Mouse (Mus musculus) gastrocnemius, adult 8-10 months (tissue): ENCODE results near the gene Pik3cd. TPM values are rescaled to one million over a fixed set of nuclear protein-coding genes. Genes with fewer than 3 reads are reported as not detected.

ENCODE experiments used
- DNase-seq, 2 experiments: peaks; one replicate each; pipeline ENCODE4 v3.0.0; 2022; ENCODE audit warnings: low spot score in 2 of 2
- microRNA-seq: library from miRNA; unstranded; fragments of <30 nt; microRNA quantifications from one replicate; pipeline ENCODE4 v1.2.0, GENCODE M21; 2022
- total RNA-seq, 4 experiments: library from RNA; stranded (reverse); gene quantifications; 2 replicates each; pipeline ENCODE4 v1.2.4; 2022

The Pik3cd gene
- total RNA-seq, 4 experiments from 2014 or later = 7.9 to 10.6 (median 8.6) TPM

DNA sequence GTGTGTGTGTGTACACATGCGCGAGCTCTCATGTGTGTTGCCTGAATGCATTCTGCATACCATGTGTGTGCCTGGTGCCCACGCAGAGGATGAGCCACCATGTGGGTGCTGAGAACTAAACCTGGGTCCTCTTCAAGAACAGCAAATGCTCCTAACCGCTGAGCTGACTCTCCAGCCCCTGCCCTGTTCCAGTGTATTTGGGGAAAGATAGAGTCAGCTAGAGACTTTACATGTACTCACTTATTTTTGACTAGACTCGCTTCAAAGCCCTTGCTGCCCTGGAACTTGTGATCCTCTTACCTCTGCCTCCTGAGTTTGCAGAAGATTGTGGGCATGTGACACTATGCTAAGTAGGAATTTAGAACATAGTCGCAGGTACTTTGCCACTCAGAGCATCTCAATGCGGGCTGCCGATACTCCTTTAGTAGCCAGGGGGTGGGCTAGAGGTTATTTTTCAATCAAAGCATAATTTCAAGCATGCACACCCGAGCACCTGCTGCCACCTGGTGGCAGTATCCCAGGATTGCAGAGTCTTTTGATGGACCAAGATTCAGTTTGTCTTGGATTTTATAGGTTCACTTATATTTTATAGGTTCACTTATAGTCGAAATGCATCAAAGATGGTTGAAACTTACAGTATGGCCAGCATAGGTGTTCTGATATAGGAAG, 90.9 kb downstream of the Pik3cd start:
- DNase-seq = no peak

DNA sequence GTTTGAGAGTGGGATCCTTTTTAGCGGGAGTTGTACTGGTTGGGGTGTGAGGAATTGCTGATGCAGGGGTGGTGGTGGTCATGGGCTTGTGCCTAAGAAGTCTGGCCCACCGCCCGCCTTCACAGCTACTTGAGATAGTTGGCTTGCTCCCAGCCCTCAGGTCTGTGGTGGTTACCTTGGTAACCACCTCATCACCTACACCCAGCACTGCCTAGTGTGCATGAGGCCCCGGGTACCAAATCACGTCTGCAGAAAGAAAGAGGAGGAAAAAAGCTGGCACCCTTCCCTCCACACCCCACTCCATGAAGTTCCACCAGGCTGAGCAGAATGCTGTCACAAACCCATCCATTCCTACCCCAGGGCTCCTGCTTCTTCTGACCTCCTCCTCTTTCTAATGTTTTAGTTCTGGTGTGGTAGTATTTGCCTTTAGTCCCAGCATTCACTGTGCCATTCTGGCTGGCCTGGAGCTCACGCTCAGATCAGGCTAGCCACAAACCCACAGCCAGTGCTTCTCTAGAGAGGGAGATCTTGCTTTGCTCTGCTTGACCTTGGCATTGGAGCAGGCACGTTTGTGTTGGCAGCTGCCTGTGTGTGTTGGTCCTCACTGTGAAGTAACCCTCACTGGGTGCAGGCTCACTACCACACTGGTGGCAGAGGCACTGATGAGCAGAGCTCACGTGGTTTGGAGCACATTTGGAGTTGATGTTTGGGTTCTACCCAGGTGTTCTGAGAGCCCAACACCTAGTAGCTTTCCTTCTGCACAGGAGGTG, 92.9 kb downstream of the Pik3cd start:
- no peak for DNase-seq

DNA sequence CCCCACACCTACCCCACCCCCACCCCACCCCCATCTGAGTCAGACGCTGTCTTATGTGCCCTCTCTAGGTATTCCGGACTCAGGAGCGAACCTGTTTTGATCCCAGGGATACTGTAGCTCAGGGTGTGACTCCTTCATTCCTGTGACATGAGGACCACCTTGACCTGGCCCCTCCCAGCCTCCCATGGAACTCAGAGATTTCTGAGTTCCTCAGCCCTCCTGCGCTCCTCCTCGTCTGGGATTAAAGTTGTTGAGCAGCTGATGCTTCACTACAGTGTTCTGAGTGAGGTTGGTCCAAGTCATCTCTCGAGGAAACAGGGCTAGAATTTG, 94.1 kb downstream of the Pik3cd start:
- no peak for DNase-seq

DNA sequence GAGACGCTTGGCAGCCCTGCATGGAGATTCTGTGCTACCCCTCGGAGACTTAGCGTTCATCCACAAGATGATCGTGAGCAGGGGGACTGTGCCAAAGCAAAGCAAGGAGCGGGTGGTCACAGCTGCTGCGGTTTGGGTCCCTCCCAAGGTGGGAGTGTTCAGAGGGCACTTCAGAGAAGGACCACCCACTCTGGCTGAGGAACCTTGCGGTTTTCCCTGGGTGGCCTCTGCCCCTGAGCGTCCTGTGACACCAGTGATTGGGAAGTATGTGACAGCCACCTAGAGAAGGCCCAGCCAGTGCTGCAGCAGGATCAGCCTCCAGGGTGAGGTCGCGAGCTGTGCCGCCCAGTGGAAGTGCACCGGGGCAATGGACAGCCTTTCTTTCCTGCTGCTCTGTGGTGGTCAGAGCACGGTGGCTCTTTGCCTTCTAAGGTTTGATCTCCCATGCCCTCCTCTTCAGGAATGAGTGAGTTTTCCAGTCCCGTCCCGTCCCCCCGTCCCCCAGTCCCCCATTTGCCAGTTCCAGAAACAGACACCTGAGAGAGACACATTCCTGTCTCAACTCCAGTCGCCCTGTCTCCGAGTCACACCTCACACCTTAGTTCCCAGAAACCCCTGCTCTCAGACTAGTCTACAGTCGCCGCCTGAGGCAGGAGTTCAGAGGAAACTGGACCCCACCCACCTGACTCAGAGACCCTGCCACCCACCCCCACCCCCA, 94.6 kb downstream of the Pik3cd start:
- no peak for DNase-seq

DNA sequence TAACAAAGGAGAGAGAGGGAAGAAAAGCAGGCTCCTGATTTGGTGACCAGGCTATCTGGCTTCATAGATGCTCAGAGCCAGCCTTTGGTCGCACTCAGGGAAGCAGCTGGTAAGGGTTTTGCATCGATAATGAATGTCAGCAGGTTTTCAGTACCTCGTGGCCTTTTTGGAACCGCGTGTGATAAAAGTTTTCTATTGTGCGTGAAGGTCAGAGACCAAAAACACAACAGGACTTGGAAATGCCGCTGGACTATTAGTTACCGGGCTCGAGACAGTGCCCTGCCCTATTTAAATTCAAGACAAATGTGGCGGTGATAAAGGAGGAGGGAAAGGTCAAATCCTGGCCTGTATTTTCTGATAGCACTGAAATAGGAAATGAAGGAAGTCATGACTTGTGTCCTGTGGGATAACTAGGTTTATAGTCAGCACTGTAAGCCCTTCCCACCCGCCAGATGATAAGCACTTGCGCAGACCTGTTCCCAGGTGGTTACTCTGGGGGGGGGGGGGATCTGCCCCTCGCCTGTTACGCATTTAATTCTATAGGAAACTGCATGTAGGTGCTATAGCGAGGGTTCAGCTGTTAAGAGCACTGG, 95.5 kb downstream of the Pik3cd start:
- DNase-seq = no peak

DNA sequence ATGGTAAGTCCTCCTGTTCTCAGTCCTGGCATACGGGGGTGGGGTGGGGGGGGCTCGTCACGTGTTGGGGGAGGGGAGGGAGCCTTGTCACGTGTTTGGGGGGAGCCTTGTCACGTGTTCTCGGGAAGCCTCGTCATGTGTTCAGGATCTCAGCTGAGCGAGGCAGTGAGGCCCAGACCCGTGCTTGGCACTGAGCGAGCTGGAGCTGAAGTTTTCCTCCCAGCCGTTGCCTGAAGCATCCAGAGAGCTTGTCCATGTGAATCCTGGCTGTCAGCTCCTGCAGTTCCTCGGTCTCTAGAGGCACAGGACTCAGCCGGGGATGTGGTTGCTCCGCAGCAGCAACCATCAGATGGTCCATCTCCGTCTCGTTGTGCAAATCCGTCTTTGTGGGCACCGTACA, 96.3 kb downstream of the Pik3cd start:
- no peak for DNase-seq

DNA sequence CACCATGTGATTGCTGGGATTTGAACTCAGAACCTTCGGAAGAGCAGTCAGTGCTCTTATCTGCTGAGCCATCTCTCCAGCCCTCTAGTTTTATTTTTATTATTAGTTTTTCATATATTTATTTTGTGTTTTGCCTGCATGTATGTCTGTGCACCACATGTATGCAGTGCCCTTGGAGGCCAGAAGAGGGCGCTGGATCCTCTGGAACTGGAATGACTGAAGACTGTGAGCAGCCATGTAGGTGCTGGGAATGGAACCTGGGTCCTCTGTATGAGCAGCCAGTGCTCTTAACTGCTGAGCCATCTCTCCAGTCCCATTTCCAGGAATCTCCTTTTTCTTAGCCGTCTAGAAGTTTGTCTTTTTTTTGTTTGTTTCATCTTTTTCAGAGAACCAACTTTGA, 97.9 kb downstream of the Pik3cd start:
- DNase-seq = no peak

DNA sequence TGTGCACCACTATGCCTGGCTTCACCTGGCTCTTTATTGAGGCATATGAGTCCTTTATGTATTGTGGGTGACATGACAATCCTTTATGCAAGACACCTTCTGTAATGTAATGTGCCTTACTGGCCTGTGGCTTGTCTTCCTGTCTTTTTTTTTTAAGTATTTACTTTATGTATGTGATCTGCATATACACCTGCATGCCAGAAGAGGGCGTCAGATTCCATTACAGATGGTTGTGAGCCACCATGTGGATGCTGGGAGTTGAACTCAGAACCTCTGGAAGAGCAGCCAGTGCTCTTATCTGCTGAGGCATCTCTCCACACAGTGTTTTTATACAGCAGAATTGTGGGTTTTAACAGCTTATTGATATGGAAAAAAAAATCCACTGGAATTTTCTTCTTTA, 98.5 kb downstream of the Pik3cd start:
- no peak for DNase-seq

DNA sequence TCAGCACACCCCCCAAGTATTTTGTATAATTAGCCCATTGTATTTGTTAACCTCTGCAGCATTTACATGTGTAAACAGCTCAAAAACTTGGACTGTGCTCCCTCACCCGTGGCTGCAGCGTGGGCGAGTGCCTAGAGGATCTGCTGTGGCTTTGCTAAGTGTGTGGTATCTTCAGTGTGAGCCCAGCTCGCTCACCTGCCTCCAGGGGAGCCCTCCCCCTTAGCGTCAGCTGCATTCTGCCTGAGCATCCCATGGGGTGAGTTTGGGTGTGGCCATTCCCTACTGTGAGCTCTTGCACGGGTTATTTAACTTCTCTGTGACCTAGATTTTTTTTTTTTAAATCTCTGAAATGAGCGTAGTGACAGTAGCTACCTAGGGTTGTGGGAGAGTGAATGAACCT, 100.1 kb downstream of the Pik3cd start:
- no peak for DNase-seq

DNA sequence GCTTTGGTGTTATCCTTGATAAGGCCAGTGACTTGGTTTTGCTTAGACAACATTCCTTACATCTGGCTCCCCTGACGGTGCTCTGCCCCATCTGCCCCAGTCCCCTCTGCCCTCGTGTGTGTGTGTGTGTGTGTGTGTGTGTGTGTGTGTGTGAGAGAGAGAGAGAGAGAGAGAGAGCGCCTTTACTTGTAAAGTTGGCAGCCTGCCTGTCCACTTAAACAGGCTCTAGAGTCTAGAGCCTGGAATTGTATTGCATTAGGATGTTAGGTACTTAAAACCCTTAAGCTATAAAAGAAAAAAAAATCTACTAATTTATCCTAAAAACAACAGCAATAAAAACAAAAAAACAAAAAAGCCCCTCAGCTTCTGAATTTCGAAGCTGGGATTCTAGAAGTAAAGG, 100.9 kb downstream of the Pik3cd start:
- no peak for DNase-seq

DNA sequence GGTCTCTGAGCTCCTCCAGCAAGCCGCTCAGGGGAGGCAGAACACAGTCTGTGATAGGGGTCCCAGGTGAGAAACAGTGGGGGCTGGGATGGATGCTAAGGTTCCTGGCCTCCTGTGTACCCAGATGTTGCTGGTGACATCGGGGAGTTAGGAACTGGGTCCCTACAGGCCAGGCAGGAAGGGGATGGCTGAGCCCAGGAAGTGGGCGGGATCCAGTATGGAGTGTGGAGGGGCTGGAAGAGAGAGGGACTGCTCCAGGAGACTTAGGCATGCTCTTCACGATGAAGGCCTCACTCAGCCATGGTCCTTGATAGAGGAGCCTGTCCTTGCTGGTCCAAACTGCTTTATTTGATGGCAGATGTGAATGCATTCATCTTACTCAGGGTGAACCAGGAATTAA, 102.2 kb downstream of the Pik3cd start:
- DNase-seq = no peak

DNA sequence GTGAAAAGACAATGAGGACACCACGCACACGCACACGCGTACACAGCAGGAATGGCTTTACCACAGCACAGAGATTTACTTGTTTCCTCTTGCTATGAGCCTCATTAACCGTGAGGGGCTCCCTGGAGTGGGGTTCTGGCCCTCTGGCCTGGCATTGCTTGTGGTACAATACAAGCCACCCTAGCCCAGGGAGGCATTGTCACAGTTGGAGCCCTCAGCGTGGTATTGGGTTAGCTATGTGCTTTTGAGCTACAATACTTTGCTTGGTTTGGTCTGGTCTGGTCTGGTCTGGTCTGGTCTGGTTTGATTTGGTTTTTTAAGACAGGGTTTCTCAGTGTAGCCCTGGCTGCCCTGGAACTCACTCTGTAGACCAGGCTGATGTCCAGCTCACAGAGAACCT, 102.8 kb downstream of the Pik3cd start:
- DNase-seq = no peak

Small RNA genes lying within 50 kb of the gene (microRNA-seq; reads per million reads assigned to microRNA genes)
- not detected for gene Mir7023

Other genes starting within 250 kb of the Pik3cd start
- gene Rbp7, start 247.6 kb downstream of the Pik3cd start, total RNA-seq = 10 to 100 TPM in 1 of 4 experiments, 1 to 10 TPM in 3; 3.8 to 14.0 (median 5.8) TPM
- gene Tmem274, start 225.2 kb downstream of the Pik3cd start, total RNA-seq = not detected
- 10 to 100 TPM; 29.8 to 34.8 (median 30.9) TPM for gene Nmnat1, start 217.4 kb downstream of the Pik3cd start, total RNA-seq
- gene Lzic, start 217.3 kb downstream of the Pik3cd start, total RNA-seq = 10 to 100 TPM; 12.3 to 18.0 (median 12.8) TPM
- gene Ctnnbip1, start 184.3 kb downstream of the Pik3cd start, total RNA-seq = 10 to 100 TPM; 16.3 to 22.2 (median 18.8) TPM
- gene Clstn1, start 116.1 kb downstream of the Pik3cd start, total RNA-seq = 10 to 100 TPM; 17.1 to 25.6 (median 24.8) TPM
- 10 to 100 TPM; 41.7 to 44.1 (median 42.9) TPM for gene Tmem201, start 35.5 kb upstream of the Pik3cd start, total RNA-seq
- 10 to 100 TPM in 3 of 4 experiments, 1 to 10 TPM in 1; 7.7 to 14.5 (median 13.0) TPM for gene Slc25a33, start 71.7 kb upstream of the Pik3cd start, total RNA-seq